Mouse (Mus musculus) kidney, postnatal 0 days (tissue): Measurements from ENCODE around the gene Nrp1. TPM values are rescaled to one million over a fixed set of nuclear protein-coding genes. Genes with fewer than 3 reads are reported as not detected.

ENCODE experiments used
- ATAC-seq: fragments of 200-750 bp; cut with Nextera tagmentation; replicated peaks from 2 replicates; pipeline ENCODE4 v1.8.0; 2017; ENCODE audit warnings: low read depth, moderate number of reproducible peaks, moderate TSS enrichment, moderate library complexity; ENCODE audit not compliant: low FRiP score
- DNase-seq: peaks from one replicate; pipeline ENCODE4 v3.0.0-alpha.2; 2016; ENCODE audit warnings: low spot score
- H3K27ac ChIP-seq: fragments of 300-500 bp; sonication (generic); 2 replicates; pipeline ENCODE4 v1.5.1; 2014; ENCODE audit warnings: mild to moderate bottlenecking
- H3K27me3 ChIP-seq: fragments of 300-500 bp; sonication (generic); 2 replicates; pipeline ENCODE4 v1.6.1; 2014; ENCODE audit warnings: low read length, mixed read lengths; ENCODE audit not compliant: insufficient read depth
- H3K36me3 ChIP-seq: fragments of 300-500 bp; sonication (generic); 2 replicates; pipeline ENCODE4 v1.6.1; 2014; ENCODE audit warnings: low read length, mixed read lengths; ENCODE audit not compliant: insufficient read depth
- H3K4me1 ChIP-seq: fragments of 300-500 bp; sonication (generic); replicated peaks from 2 replicates; pipeline ENCODE4 v1.6.1; 2014; ENCODE audit warnings: antibody characterized with exemption, low read length, mixed read lengths; ENCODE audit not compliant: insufficient read depth
- H3K4me2 ChIP-seq: fragments of 300-500 bp; sonication (generic); 2 replicates; pipeline ENCODE4 v1.6.1; 2014; ENCODE audit warnings: mild to moderate bottlenecking, low read length, moderate library complexity, mixed read lengths
- H3K4me3 ChIP-seq: fragments of 300-500 bp; sonication (generic); replicated peaks from 2 replicates; pipeline ENCODE4 v1.5.1; 2014; ENCODE audit warnings: low read depth, low read length
- H3K9ac ChIP-seq: fragments of 300-500 bp; sonication (generic); 2 replicates; pipeline ENCODE4 v1.6.1; 2014; ENCODE audit warnings: low read depth, low read length
- H3K9me3 ChIP-seq: fragments of 300-500 bp; sonication (generic); replicated peaks from 2 replicates; pipeline ENCODE4 v1.6.1; 2016; ENCODE audit warnings: low read length, inconsistent platforms, mixed read lengths
- CTCF ChIP-seq: IDR thresholded peaks from 2 replicates; pipeline ENCODE4 v1.5.1; 2016; ENCODE audit warnings: antibody characterized with exemption, low read depth, mild to moderate bottlenecking, moderate library complexity
- WGBS: fragments of 180-500 bp; shearing (Covaris S2); extraction: QIAGEN DNeasy Blood & Tissue Kit; methylation state at CpG from one replicate; pipeline ENCODE4 v1.1.7; 2014; 5-methylcytosine and 5-hydroxymethylcytosine counted together
- polyA plus RNA-seq: library from polyadenylated mRNA; unstranded; fragments of >200 nt; fragmentation: Nextera tagmentation; extraction: Ambion mirVana; gene quantifications from 2 replicates; pipeline ENCODE4 v1.2.1, GENCODE M21; 2015

Gene Nrp1
- polyA plus RNA-seq, 1 experiment from 2014 or later: 98.4 TPM

GRCm38 (mm10) chr8:128535685-128536084, 177.3 kb downstream of the Nrp1 start:
- Histone ChIP-seq H3K4me3 (no peak overlapping the region), H3K4me2 (no peak overlapping the region), H3K27me3 (no peaks in the 10 kb centered on the region), H3K9ac (no peak overlapping the region), H3K27ac (no peak overlapping the region), H3K36me3 (no peaks in the 10 kb centered on the region), H3K9me3 (no peaks in the 10 kb centered on the region), H3K4me1 (no peaks in the 10 kb centered on the region)
- ATAC-seq (no peak), DNase-seq (no peak)
- no peak for TF ChIP-seq CTCF

GRCm38 (mm10) chr8:128538378-128538777, 180.0 kb downstream of the Nrp1 start:
- no peak for TF ChIP-seq CTCF
- Histone ChIP-seq H3K36me3 (no peaks in the 10 kb centered on the region), H3K27me3 (no peaks in the 10 kb centered on the region), H3K4me2 (no peak overlapping the region), H3K4me3 (no peak overlapping the region), H3K4me1 (no peaks in the 10 kb centered on the region), H3K9me3 (no peaks in the 10 kb centered on the region), H3K27ac (no peak overlapping the region), H3K9ac (no peak overlapping the region)
- ATAC-seq: no peak
- WGBS: 47% methylated on average over 1 of the region's 1 CpGs
- no peak for DNase-seq

GRCm38 (mm10) chr8:128541355-128542090, 183.1 kb downstream of the Nrp1 start:
- 30% methylated on average over 1 of the region's 1 CpGs for WGBS
- Histone ChIP-seq H3K27ac (no peak overlapping the region), H3K4me3 (no peak overlapping the region), H3K9ac (no peak overlapping the region), H3K4me2 (no peak overlapping the region), H3K36me3 (no peaks in the 10 kb centered on the region), H3K9me3 (no peaks in the 10 kb centered on the region), H3K4me1 (no peaks in the 10 kb centered on the region), H3K27me3 (no peaks in the 10 kb centered on the region)
- no peak for ATAC-seq
- no peak for DNase-seq
- no peak for TF ChIP-seq CTCF

- Histone ChIP-seq H3K9me3 (no peaks in the 10 kb centered on the region), H3K36me3 (no peaks in the 10 kb centered on the region), H3K9ac (no peak overlapping the region), H3K27ac (no peak overlapping the region), H3K4me1 (no peaks in the 10 kb centered on the region), H3K4me2 (no peak overlapping the region), H3K4me3 (no peak overlapping the region), H3K27me3 (no peaks in the 10 kb centered on the region)
- ATAC-seq (no peak), DNase-seq (no peak)
- WGBS: 88% methylated on average over 2 of the region's 2 CpGs
- no peak for TF ChIP-seq CTCF
Measured at GRCm38 (mm10) chr8:128544128-128544846, 185.9 kb downstream of the Nrp1 start.

GRCm38 (mm10) chr8:128546287-128546686, 187.9 kb downstream of the Nrp1 start:
- no peak overlapping the region for H3K4me2 ChIP-seq

GRCm38 (mm10) chr8:128547361-128547760, 189.0 kb downstream of the Nrp1 start:
- Histone ChIP-seq H3K4me2 (no peak overlapping the region), H3K27me3 (no peaks in the 10 kb centered on the region), H3K27ac (no peak overlapping the region), H3K4me1 (no peaks in the 10 kb centered on the region), H3K4me3 (no peak overlapping the region), H3K36me3 (no peaks in the 10 kb centered on the region), H3K9me3 (no peaks in the 10 kb centered on the region), H3K9ac (no peak overlapping the region)
- ATAC-seq (no peak), DNase-seq (no peak)
- 77% methylated on average over 4 of the region's 4 CpGs for WGBS
- no peak for TF ChIP-seq CTCF

More at GRCm38 (mm10) chr8:128546287-128546686, 187.9 kb downstream of the Nrp1 start:
- Histone ChIP-seq H3K27me3 (no peaks in the 10 kb centered on the region), H3K9ac (no peak overlapping the region), H3K27ac (no peak overlapping the region), H3K4me1 (no peaks in the 10 kb centered on the region), H3K36me3 (no peaks in the 10 kb centered on the region), H3K4me3 (no peak overlapping the region), H3K9me3 (no peaks in the 10 kb centered on the region)
- no peak for ATAC-seq
- WGBS: 95% methylated on average over 1 of the region's 1 CpGs
- TF ChIP-seq CTCF: no peak
- no peak for DNase-seq
